Mouse (Mus musculus): ENCODE measurements around the gene Lingo3.

Lingo3 gene

DNA sequence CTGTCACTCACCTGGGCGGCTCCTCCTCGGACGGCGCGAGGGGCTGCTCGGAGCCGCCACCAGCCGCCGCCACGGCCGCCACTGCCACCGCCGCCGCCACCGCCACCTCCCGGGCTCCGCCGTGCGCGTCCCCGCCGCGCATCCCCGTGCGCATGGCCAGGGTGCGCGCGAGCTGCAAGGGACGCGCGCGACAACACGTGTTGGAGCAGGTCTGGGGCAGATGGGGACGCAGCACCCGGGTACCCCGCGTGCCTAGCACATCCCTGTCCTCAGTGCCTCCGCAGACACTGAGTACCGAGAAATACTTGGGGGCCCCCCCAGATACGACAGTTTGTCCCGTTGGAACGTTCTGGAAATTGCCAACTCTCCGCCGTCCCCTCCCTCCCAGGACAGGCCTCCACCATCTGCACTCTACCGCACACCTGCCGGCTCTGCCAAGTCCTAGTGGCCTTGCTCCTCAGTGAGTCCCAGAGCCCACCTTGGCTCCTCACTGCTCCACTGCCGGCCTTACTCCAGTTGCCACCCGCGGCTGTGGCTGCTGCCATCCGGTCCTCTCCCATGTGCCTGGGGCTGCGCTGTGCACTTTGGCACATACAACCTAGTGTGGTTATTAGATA, at the start of gene Lingo3:
Gene Lingo3, minus strand, starts transcription at position 109 of the 617 bp plus-strand sequence.
- no peak for DNase-seq

DNA sequence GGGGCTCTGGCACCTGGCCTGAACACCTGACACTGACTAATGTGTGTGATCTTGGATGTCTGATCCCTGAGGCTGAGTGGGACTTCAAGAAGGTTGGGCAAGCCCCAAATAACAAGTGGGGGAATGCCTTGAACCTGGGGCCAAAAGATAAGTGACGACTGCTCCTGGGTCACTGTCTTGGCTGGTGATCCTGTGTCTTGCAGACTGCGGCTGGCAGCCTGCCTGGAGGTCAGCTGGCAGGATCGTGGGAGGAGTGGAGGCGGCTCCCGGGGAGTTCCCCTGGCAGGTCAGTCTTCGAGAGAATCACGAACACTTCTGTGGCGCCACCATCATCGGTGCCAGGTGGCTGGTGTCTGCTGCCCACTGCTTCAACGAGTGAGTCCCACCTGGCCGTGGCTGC, 43.3 kb upstream of the Lingo3 start:
- peak; percentile 78 for DNase-seq

DNA sequence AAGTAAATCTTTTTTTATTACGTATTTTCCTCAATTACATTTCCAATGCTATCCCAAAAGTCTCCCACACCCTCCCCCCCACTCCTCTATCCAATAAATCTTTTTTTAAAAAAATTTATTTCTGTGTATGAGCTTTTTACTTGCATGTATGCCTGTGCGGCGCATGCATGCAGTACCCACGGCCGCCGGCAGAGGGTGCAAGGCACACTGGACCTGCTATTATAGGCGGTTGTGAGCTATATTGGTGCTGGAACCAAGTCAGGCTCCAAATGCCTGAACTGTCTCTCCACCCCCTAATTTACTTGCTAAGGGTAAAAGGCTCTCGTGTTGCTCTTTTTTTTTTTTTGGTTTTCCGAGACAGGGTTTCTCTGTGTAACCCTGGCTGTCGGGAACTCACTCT, 37.5 kb upstream of the Lingo3 start:
- peak; percentile 67 for DNase-seq

DNA sequence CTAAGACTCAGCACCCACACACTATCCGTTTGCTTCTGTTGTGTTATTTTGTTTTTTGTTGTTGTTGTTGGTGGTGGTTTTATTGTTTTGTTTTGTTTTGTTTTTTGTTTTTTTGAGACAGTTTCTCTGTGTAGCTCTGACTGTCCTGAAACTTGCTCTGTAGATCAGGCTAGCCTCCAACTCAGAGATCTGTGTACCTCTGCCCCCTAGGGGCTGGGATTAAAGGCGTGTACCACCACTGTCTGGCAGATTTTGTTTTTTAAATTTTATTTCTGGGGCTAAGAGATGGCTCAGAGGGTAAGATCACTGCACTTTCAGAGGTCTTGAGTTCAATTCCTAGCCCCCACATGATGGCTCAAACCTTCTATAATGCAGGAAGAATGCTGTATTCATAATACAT, 37.1 kb upstream of the Lingo3 start:
- DNase-seq = no peak

DNA sequence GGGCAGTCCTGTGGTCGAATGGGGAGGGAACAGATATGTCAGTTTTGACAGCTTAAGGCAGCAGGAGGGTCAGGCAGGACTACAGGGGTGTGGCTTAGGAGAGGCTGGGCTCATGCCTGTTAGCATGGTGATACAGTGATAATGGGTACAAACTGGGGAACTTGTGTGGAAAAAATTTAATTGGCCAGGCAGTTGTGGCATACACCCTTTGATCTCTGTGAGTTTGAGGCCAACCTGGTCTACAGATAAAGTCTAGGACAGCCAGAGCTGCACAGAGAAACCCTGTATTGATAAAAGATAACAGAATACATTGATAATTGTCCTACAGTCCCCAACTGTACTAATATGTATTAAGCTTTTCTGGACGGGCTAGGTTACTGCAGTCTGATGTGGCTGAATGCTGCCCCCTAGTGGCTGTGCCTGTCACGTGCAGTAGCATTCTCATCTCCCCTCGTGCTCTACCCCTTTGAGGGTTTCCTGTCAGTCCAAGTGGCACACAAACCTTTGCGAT, 36.3 kb upstream of the Lingo3 start:
- peak; percentile 38 for DNase-seq

DNA sequence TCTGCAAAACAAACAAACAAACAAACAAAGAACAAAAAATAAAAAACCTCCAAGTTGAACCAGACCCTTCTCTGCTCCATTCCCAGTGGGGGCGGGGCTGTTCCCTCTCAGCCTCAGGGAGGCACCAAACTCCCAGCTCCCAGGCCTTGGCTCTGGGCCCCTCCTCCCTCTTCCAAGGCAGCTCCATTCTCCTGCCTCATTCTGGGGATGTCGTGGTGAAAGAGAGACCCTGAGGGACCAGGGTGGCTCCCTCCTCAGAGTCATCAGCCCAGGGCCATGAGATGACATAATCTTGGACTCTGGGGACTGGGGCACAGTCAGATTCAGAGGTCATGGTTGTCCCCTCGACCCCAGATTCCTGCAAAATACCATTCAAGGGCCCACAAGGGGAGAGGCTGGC, 32.8 kb upstream of the Lingo3 start:
- DNase-seq = no peak

DNA sequence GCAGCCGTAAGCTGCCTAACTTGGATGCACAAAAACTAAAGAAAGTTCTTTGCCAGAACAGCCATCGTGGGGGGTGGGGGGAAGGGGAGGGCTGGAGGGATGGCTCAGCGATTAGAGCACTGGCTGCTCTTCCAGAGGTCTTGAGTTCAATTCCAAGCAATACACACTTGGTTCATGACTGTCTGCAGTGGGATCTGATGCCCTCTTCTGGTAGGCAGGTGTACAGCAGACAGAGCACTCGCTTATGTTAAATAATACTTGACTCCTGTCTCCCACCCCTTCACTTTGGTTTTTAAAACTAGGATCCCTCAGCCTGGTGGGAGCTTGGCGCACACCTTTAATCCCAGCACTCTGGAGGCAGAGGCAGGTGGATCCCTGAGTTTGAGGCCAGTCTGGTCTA, 32.2 kb upstream of the Lingo3 start:
- DNase-seq = peak; percentile 38

DNA sequence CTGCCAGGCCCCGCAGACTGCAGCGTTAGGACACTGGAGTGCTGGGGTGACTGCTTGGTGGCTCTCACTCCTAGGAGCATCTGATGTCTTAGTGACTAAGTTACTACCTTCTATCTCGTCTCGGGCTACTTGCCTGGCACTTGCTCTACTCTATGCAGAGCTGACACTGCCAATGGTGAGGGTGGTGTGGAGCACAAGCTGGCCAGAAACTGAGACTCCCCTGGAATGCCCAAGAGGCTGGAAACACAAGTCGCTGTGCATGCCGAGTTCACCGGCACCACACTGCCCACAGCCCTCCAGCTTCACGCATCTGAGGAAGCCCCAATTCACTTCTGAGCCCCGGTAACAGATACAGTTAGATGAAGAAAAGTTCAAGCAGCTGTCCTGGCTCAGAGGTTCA, 30.2 kb upstream of the Lingo3 start:
- no peak for DNase-seq

DNA sequence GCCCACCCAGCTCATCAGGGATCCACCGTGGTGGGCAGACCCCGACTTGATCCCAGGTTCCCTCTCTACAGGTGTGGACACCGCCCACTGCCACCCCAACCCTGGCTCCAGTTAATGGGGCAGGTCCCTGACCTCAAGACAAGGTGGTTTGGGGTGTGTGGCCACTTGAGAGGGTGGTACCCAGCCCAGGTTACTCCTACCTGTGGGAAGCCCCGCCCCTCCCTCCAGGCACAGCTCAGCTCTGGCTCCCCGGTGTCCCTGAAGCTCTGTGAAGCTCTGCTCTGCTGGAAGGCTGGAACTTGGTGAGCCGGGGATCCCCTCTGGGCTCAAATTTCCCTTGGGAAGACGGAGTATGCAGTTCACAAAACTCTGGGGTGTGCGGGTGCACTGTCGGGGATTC, 27.7 kb upstream of the Lingo3 start, which contains the start of gene Tmprss9:
Gene Tmprss9, plus strand, starts transcription at position 268 of the 400 bp plus-strand sequence.
- peak; percentile 20 for DNase-seq

DNA sequence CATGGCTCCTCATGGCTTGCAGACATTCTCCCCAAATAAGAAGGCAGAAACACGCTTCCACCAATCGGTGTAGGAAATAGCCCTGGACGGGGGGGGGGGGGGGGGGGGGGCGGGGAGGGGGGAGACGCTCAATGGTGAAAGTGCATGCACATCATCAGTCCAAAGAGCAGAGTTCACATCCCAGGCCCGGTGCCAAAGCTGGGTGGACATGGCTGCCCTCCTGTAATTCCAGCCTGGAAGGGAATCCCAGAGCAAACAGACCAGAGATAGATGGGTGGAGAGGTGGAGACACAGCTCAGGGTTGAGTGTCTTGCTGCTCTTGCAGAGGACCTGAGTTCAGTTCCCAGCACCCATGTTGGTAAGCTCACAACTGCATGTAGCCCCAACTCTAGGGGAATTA, 27.2 kb upstream of the Lingo3 start:
- DNase-seq = peak; percentile 83

DNA sequence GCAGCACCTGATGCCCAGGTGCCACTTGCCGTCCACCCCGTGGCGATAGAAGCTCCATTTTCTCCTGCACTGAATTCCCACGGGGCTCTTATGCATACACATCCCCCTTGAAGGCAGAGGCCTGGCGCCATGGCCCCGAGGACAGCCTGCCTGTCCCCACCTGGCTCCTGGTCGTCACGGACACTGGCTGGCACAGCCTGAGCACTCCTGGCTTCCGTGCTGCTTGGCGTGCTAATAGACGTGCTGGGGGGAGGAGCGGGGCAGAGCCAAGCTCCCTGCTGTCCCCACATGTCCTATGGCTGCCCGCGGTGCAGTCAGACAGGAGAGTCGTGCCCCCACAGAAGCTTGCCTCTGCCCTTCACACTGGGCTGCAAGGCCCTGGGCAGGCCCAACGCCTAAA, 20.6 kb upstream of the Lingo3 start:
- no peak for DNase-seq

DNA sequence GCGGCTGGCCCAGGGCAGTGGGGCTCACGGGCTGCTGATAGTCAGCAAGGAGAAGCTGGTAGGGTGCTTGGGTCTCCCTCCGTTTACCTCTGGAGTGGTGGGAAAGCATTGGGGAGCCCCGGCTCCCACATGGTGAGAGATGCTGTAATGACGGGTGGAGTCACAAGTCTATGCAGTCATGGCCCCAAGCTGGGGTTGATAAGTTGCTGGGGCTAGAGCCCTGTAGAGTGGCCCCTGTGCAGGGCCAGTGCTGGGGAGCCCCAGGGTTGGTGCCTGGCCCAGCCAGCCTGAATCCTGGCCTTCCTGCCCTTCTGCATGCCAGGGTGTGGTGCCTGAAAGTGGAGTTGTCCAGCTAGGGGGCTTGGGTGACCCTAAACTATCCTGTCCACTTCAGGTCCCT, 18.5 kb upstream of the Lingo3 start:
- DNase-seq = no peak

DNA sequence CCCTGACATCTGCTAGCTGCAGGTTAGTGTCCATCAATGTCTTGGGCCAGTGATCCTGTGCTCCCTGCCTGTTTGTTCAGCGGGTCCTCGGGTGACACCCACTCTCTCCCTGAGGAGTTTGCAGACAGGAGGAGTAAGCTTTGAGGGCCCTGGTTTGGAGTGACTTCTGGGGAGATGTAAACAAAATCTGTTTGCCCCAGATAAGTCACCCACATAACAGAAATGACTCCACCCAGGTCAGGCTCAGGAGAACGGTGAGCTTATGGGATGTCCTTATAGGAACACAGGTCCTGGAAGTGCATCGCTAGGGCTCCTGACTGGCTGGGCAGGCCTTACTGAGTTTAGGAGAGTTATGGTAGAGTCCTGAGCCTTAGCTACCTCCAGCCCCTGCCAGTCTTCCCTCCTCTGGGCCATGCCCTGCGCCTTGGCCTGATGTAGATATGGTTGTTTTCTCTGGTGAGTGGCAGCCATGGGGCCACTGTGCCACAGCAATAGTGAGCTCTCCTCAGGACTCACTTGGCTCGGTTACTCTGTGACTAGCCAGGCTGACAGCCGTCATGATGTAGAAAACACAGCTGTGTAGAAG, 14.6 kb upstream of the Lingo3 start:
- DNase-seq = no peak

DNA sequence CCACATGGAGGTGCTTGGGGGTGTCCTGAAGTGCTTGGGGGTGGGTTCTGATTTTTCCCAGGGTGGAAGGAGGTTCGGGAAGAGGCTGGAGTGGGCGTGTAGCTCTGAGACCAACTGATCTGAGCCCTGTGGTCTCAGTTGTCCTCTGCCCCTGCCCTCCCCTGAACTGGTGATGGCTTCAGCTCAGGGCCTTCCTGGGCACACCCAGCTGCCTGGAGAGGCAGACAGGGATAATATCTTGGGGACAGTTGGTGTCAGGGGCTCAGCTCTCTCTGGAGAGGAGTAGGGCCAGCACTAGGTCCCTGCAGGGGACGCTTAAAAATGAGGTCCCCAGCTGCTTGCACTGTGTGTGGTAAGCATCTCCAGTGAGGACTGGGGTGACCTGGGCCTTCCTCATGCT, 14.0 kb upstream of the Lingo3 start:
- DNase-seq = no peak

DNA sequence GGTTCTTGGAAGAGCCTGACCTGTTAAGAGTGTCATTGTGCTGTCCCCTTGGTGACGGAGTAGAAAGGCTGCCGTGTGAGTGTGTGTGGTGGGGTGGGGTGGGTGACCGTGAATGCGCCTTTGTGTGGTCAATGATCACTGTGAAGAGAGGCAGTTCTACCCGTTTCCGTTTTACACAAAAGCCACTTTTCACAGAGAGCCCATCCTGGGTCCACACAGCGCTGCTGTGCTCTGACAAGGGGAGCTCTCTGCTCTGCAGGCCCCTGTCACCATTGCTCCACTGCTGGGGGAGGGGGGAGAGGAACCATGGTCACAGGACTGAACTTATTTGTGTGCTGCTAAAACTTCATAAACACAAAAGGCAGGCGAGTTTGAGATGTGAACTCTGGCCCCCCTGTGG, 13.5 kb upstream of the Lingo3 start:
- no peak for DNase-seq

DNA sequence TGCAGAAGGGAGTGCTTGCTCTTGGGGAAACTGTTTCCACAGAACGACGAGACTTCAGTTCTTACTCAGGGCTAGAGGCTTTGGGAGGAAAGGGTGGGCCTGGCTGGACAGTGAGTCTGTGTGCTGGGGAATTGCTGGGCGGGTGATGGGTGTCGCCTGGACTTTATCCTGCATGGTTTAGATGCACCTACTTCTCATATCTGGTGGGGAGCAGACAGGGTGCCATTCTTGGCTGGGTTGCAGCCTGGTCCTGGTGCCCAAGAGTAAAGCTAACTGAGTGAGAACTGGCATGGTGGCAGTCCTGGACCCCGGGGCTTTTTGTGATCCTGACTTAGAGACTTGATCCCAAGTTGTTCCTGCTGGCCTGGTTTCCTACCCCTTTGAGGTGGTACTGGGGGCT, 13.1 kb upstream of the Lingo3 start:
- no peak for DNase-seq

DNA sequence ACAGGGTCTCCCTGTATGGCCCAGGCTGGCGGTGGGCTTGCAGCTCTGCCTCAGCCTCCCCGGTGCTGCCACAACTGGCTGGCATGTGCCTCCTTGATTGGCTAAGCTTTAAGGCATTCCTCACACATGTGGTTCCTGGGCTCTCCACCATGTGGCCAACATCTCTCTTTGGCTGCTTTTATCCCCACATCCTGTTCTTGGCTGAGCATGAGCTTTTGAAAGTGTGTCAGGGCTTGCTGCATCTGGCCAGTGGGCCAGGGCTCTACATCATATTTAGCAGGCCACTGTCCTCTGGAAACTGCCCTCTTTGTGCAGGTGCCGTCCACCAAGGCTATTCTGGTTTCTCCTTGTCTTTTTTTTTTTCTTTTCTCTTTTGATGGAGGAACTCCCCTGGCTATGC, 12.4 kb upstream of the Lingo3 start:
- no peak for DNase-seq

DNA sequence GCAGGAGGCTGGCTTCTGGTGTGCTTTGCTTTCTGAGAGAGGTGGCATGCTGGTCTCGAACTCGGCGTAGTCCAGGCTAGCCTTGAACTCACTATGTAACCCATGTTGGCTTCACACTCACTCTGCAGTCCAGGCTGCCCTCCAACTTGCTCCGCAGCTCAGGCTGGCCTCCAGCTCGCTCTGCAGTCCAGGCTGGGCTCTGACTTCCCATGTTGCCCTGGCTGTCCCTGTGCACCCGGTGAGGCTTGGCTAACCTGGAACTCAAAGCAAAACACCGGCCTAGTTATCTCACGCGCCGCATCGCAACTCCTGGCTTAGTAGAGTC, 11.9 kb upstream of the Lingo3 start:
- DNase-seq = no peak

DNA sequence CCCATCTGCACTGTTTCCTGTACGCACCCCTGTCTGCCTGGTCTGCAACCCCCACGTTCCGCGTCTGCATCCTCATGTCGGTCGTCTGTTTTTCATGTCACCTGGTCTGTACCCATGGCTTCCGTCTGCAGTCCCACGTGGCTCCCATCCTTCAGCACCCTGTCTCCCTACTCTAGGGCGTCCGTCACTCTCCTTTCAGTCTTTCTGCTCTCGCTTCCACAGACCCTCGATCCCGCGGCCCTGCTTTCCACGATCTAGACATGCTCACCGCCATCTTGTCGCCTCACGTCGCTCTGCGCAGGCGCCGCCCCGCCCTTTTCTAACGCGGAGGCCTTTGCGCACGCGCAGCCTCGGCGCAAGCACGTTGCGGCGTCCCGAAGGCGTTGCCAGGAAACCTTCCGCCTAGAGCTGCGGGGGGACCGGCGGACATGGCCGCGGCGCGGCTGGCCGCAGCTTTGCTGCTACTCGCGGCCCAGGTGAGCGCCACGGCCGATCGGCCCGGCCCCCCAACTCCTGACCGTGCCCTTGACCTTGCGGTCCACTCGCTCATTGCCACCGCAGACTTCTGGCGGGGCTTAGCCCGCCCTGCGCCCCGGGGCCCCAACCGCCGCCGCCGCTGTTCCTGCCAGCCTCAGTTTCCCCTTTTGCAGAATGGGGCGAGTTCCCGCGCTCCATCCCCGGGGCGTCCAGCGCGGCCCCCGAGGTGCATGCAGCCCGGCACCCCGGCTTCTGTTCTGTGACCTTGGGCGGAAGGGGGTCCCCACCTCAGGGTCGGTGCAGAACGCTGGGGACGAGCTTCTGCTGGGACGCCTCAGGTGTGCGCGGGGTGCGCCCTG, 11.3 kb upstream of the Lingo3 start, which contains the start of the genes Lsm7 and Sppl2b:
Gene Lsm7, minus strand, starts transcription at position 297 of the 836 bp plus-strand sequence.
Gene Sppl2b, plus strand, starts transcription at position 363 of the 836 bp plus-strand sequence.
- DNase-seq = peak; percentile 93

DNA sequence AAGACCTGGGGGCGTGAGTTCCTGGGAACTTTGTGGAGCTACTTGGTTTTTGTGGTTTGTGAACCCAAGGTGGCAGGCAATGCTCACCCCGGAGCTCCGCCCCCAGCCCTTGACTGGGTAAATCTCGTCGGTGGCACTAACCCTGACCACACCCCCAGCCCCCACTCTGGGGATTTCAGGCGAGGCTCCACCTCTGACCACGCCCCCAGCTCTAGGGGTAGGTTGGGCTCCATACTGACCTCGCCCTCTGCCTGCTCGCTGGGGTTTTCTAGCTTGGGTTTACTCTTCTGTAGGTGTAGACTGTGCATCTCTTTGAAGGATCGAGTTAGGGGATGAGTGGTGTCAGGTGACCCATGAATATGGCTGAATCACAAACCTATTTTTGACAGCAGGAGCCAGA, 4.7 kb upstream of the Lingo3 start:
- DNase-seq = peak; percentile 47

DNA sequence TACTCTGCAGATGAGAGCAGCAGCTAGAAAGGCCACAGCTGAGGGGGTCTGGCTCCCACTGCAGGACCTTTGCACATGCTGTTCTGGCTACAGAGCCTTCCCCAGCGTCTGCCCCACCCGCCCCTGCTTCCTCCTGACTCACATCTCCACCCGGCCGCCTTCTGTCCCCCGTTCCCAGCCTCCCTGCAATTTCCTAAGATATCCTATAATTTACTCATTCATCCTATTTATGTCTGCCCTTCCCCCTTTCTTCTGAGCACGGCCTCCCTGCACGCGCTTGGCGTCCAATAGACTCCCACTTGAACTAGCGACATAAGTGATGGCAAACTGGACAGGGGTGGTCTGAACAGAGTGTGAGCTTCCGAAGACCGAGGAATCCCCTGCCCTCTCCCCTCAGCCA, 1.9 kb upstream of the Lingo3 start:
- DNase-seq = no peak

DNA sequence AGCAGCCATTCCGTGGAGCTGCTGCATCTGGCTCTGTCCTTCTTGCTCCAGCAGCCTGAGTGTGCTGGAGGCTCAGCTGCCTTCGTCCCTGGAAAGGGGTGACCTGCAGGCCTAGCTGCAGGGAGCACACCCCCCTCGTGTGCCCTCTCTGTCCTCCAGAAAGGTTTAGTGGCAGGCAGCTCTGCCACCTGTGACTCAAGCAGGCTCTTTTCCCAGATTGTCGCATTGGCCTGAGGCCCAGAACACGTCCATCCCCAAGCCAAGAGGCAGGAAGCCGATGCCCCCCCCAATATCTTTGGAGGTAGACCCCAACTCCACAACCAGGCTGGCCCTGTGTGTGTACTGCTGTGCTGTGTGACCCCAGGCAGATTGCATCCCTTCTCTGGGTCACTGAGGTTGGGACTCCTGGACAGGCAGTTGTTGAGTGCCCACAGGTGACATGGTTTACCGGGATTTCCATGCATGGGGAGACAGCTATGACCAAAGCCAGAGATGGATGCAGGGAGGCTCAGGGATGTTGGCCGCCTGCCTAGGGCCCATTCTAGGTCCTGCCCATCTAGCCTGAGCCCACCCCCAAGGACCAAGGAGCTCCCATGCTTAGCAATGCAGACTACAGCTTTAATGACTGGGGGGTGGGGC, 1.3 kb upstream of the Lingo3 start:
- no peak for DNase-seq
